Comparison of ENCODE assay signal across 14 mouse cellular contexts in the genomic region with DNA sequence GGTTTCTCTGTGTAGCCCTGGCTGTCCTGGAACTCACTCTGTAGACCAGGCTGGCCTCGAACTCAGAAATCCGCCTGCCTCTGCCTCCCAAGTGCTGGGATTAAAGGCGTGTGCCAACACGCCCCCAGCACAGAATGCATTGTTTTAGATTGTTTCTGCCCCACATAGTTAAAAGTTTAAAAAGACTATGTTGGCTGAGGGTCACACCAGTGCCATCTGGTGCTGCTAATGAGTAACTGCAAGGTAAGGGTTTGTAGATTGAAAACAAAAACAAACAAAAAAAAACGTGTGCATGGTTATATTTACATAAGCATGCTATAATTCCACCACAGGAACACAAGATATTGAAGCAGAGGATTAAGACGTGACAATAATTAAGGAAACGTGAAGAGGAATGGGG. TPM values are rescaled to one million over a fixed set of nuclear protein-coding genes. Genes with fewer than 3 reads are reported as not detected.
DNase-seq lines count a peak whose midpoint lies in the region; ATAC-seq and TF ChIP-seq lines count a peak whose summit lies in the region.
"Had no signal": no experiment of that assay in that cellular context is flagged by ENCODE, and none has a peak within 500 bp of the region (broad histone marks: within the 10 kb centered on the region; RNA-seq: fewer than 3 reads in every experiment).

No protein-coding gene starts in this region.

- no peak for TF ChIP-seq EP300 in liver, embryonic 14.5 days (IDR thresholded peaks at IDR 0.05; ENCODE audit: low read depth)

- WGBS in forebrain, embryonic 14.5 days: 35% methylated on average over 7 of the region's 7 CpGs
- 36% methylated on average over 7 of the region's 7 CpGs for WGBS in forebrain, embryonic 16.5 days
- WGBS in liver, embryonic 14.5 days (ENCODE audit: insufficient replicate concordance): 18% methylated on average over 7 of the region's 7 CpGs
- WGBS in liver, embryonic 12.5 days (ENCODE audit: insufficient replicate concordance): 21% methylated on average over 7 of the region's 7 CpGs

- no peaks in the 10 kb centered on the region for H3K27me3 ChIP-seq in forebrain, embryonic 14.5 days (replicated peaks; ENCODE audit: control insufficient read depth, insufficient read depth, low read length)
- H3K27me3 ChIP-seq in forebrain, embryonic 16.5 days (replicated peaks; ENCODE audit: control insufficient read depth, insufficient read depth, low read length): no peaks in the 10 kb centered on the region
- H3K27me3 ChIP-seq in liver, embryonic 14.5 days (ENCODE audit: control insufficient read depth, insufficient read depth, low read length): no peaks in the 10 kb centered on the region
- peaks cover 25% of the 10 kb centered on the region for H3K27me3 ChIP-seq in liver, embryonic 12.5 days (replicated peaks)
- H3K27me3 ChIP-seq: stomach, embryonic 15.5 days had no signal

- no peak for ATAC-seq in forebrain, embryonic 14.5 days
- ATAC-seq in forebrain, embryonic 16.5 days: no peak
- no peak for ATAC-seq in liver, embryonic 14.5 days (ENCODE audit: insufficient read depth)
- ATAC-seq in liver, embryonic 12.5 days: no peak

- H3K4me3 ChIP-seq in forebrain, embryonic 14.5 days (ENCODE audit: low read depth, low read length): no peak overlapping the region
- H3K4me3 ChIP-seq in forebrain, embryonic 16.5 days (replicated peaks; ENCODE audit: low read length): no peak overlapping the region
- H3K4me3 ChIP-seq in liver, embryonic 14.5 days (ENCODE audit: insufficient read depth in 1 of 2, low read depth in 2 of 2, low read length in 2 of 2): no peak overlapping the region
- H3K4me3 ChIP-seq in liver, embryonic 12.5 days: no peak overlapping the region
- H3K4me3 ChIP-seq: heart, embryonic 10.5 days; stomach, embryonic 15.5 days had no signal

- H3K27ac ChIP-seq in forebrain, embryonic 14.5 days (ENCODE audit: low read depth, low read length): no peak overlapping the region
- H3K27ac ChIP-seq in forebrain, embryonic 16.5 days (ENCODE audit: low read length): no peak overlapping the region
- no peak overlapping the region for H3K27ac ChIP-seq in liver, embryonic 14.5 days
- no peak overlapping the region for H3K27ac ChIP-seq in liver, embryonic 12.5 days
- H3K27ac ChIP-seq: heart, embryonic 10.5 days; hindbrain, embryonic 14.5 days; stomach, embryonic 15.5 days had no signal

- TF ChIP-seq CTCF in liver, embryonic 14.5 days (IDR thresholded peaks at IDR 0.05; ENCODE audit: low read depth): peak; percentile 38; the same call in 1 of the 2 replicates

- no peaks in the 10 kb centered on the region for H3K36me3 ChIP-seq in forebrain, embryonic 14.5 days (ENCODE audit: control insufficient read depth, insufficient read depth, low read length)
- no peaks in the 10 kb centered on the region for H3K36me3 ChIP-seq in forebrain, embryonic 16.5 days (ENCODE audit: control insufficient read depth, insufficient read depth)
- H3K36me3 ChIP-seq in liver, embryonic 14.5 days (replicated peaks; ENCODE audit: control insufficient read depth, insufficient read depth, low read depth): no peaks in the 10 kb centered on the region
- H3K36me3 ChIP-seq in liver, embryonic 12.5 days: no peaks in the 10 kb centered on the region
- H3K36me3 ChIP-seq: heart, embryonic 10.5 days; stomach, embryonic 15.5 days had no signal

- H3K9me3 ChIP-seq in forebrain, embryonic 14.5 days (replicated peaks; ENCODE audit: control insufficient read depth, low read length): no peaks in the 10 kb centered on the region
- no peaks in the 10 kb centered on the region for H3K9me3 ChIP-seq in forebrain, embryonic 16.5 days (ENCODE audit: control insufficient read depth, low read length)
- no peaks in the 10 kb centered on the region for H3K9me3 ChIP-seq in liver, embryonic 14.5 days (ENCODE audit: control insufficient read depth, low read length)
- no peaks in the 10 kb centered on the region for H3K9me3 ChIP-seq in liver, embryonic 12.5 days (replicated peaks)
- H3K9me3 ChIP-seq: heart, embryonic 10.5 days; stomach, embryonic 15.5 days had no signal

- no peaks in the 10 kb centered on the region for H3K4me1 ChIP-seq in forebrain, embryonic 14.5 days (ENCODE audit: control insufficient read depth, insufficient read depth, low read length)
- no peaks in the 10 kb centered on the region for H3K4me1 ChIP-seq in forebrain, embryonic 16.5 days (replicated peaks; ENCODE audit: control insufficient read depth, insufficient read depth, low read length)
- H3K4me1 ChIP-seq in liver, embryonic 14.5 days (replicated peaks; ENCODE audit: control insufficient read depth in 2 of 2, insufficient read depth in 2 of 2, low read length in 1 of 2): no peaks in the 10 kb centered on the region
- no peaks in the 10 kb centered on the region for H3K4me1 ChIP-seq in liver, embryonic 12.5 days
- H3K4me1 ChIP-seq: heart, embryonic 10.5 days; stomach, embryonic 15.5 days had no signal

- H3K4me2 ChIP-seq in forebrain, embryonic 14.5 days (ENCODE audit: low read length): no peak overlapping the region
- no peak overlapping the region for H3K4me2 ChIP-seq in forebrain, embryonic 16.5 days (ENCODE audit: low read length)
- no peak overlapping the region for H3K4me2 ChIP-seq in liver, embryonic 14.5 days (ENCODE audit: low read depth)
- no peak overlapping the region for H3K4me2 ChIP-seq in liver, embryonic 12.5 days
- H3K4me2 ChIP-seq: hindbrain, embryonic 14.5 days; stomach, embryonic 15.5 days had no signal

- no peak overlapping the region for H3K9ac ChIP-seq in forebrain, embryonic 14.5 days (ENCODE audit: low read length)
- no peak overlapping the region for H3K9ac ChIP-seq in forebrain, embryonic 16.5 days (replicated peaks; ENCODE audit: low read depth, low read length)
- H3K9ac ChIP-seq in liver, embryonic 14.5 days (replicated peaks): no peak overlapping the region
- no peak overlapping the region for H3K9ac ChIP-seq in liver, embryonic 12.5 days
- H3K9ac ChIP-seq: hindbrain, embryonic 14.5 days; stomach, embryonic 15.5 days had no signal

- DNase-seq in forebrain, embryonic 14.5 days (ENCODE audit: low spot score): peak; percentile 24
- DNase-seq in liver, embryonic 14.5 days (ENCODE audit: low read depth in 3 of 3, low spot score in 3 of 3): no peak
- DNase-seq in MEL-GATA-1-ER (ENCODE audit: extremely low read depth, low read depth): peak; percentile 38
- peak; percentile 5 to 24 for DNase-seq in kidney, postnatal 36 days
- no peak for DNase-seq in adrenal gland, postnatal 14 days
- no peak for DNase-seq in cerebellum, adult 9-10 months

RNA-seq across cellular contexts. Expression of a gene that starts 2.7 kb away (rescaled TPM):
- 2.0 TPM in 2 replicates for polyA plus RNA-seq in forebrain, embryonic 14.5 days (2014; fragmentation: Nextera tagmentation; extraction: Ambion mirVana)
- 1.6 and 1.9 TPM in 2 replicates for polyA plus RNA-seq in forebrain, embryonic 16.5 days (2015; fragmentation: Nextera tagmentation; extraction: Ambion mirVana)
- polyA plus RNA-seq in liver, embryonic 14.5 days (2012; rRNA removed): 0.26 and 0.40 TPM in 2 replicates
- polyA plus RNA-seq in liver, embryonic 14.5 days (2014; fragmentation: Nextera tagmentation; extraction: Ambion mirVana): 0.14 and 0.41 TPM in 2 replicates
- polyA plus RNA-seq in liver, embryonic 12.5 days (2016; fragmentation: Nextera tagmentation; extraction: Ambion mirVana): 0.26 and 0.48 TPM in 2 replicates
- 0.49 and 0.74 TPM in 2 replicates for total RNA-seq in adrenal gland, postnatal 14 days (2021)

RNA-seq across cellular contexts. Expression of a gene that starts 4.7 kb away (rescaled TPM):
- not detected in 2 replicates for polyA plus RNA-seq in forebrain, embryonic 14.5 days (2014; fragmentation: Nextera tagmentation; extraction: Ambion mirVana)
- not detected in 2 replicates for polyA plus RNA-seq in forebrain, embryonic 16.5 days (2015; fragmentation: Nextera tagmentation; extraction: Ambion mirVana)
- not detected in 2 replicates for polyA plus RNA-seq in liver, embryonic 14.5 days (2012; rRNA removed)
- not detected in 2 replicates for polyA plus RNA-seq in liver, embryonic 14.5 days (2014; fragmentation: Nextera tagmentation; extraction: Ambion mirVana)
- not detected in 2 replicates for polyA plus RNA-seq in liver, embryonic 12.5 days (2016; fragmentation: Nextera tagmentation; extraction: Ambion mirVana)
- total RNA-seq in adrenal gland, postnatal 14 days (2021): not detected in 2 replicates
- total RNA-seq: adrenal gland, postnatal 4 days; layer of hippocampus, postnatal 25 days had no signal
- polyA plus RNA-seq: heart, embryonic 10.5 days; hindbrain, embryonic 14.5 days; liver, embryonic 16.5 days; stomach, embryonic 15.5 days had no signal

RNA-seq across cellular contexts. Expression of a gene that starts 5.7 kb away (rescaled TPM):
- not detected in 2 replicates for polyA plus RNA-seq in forebrain, embryonic 14.5 days (2014; fragmentation: Nextera tagmentation; extraction: Ambion mirVana)
- polyA plus RNA-seq in forebrain, embryonic 16.5 days (2015; fragmentation: Nextera tagmentation; extraction: Ambion mirVana): not detected in 2 replicates
- not detected in 2 replicates for polyA plus RNA-seq in liver, embryonic 14.5 days (2012; rRNA removed)
- polyA plus RNA-seq in liver, embryonic 14.5 days (2014; fragmentation: Nextera tagmentation; extraction: Ambion mirVana): not detected in 2 replicates
- polyA plus RNA-seq in liver, embryonic 12.5 days (2016; fragmentation: Nextera tagmentation; extraction: Ambion mirVana): 0.12 TPM in 1 of 2 replicates, not detected in the other
- not detected in 2 replicates for total RNA-seq in adrenal gland, postnatal 14 days (2021)
- total RNA-seq: layer of hippocampus, postnatal 25 days had no signal
- polyA plus RNA-seq: hindbrain, embryonic 14.5 days; stomach, embryonic 15.5 days had no signal

RNA-seq across cellular contexts. Expression of a gene that starts 27.8 kb away (rescaled TPM):
- polyA plus RNA-seq in forebrain, embryonic 14.5 days (2014; fragmentation: Nextera tagmentation; extraction: Ambion mirVana): not detected in 2 replicates
- polyA plus RNA-seq in forebrain, embryonic 16.5 days (2015; fragmentation: Nextera tagmentation; extraction: Ambion mirVana): not detected in 2 replicates
- polyA plus RNA-seq in liver, embryonic 14.5 days (2012; rRNA removed): not detected in 2 replicates
- not detected in 2 replicates for polyA plus RNA-seq in liver, embryonic 14.5 days (2014; fragmentation: Nextera tagmentation; extraction: Ambion mirVana)
- not detected in 2 replicates for polyA plus RNA-seq in liver, embryonic 12.5 days (2016; fragmentation: Nextera tagmentation; extraction: Ambion mirVana)
- total RNA-seq in adrenal gland, postnatal 14 days (2021): not detected in 2 replicates
- total RNA-seq: adrenal gland, postnatal 4 days; layer of hippocampus, postnatal 25 days had no signal
- polyA plus RNA-seq: heart, embryonic 10.5 days; hindbrain, embryonic 14.5 days; liver, embryonic 16.5 days; stomach, embryonic 15.5 days had no signal

RNA-seq across cellular contexts. Expression of a gene that starts 43.3 kb away (rescaled TPM):
- polyA plus RNA-seq in forebrain, embryonic 14.5 days (2014; fragmentation: Nextera tagmentation; extraction: Ambion mirVana): 36.6 and 37.4 TPM in 2 replicates
- 49.4 and 50.1 TPM in 2 replicates for polyA plus RNA-seq in forebrain, embryonic 16.5 days (2015; fragmentation: Nextera tagmentation; extraction: Ambion mirVana)
- polyA plus RNA-seq in liver, embryonic 14.5 days (2012; rRNA removed): 16.9 and 18.9 TPM in 2 replicates
- 14.2 and 16.0 TPM in 2 replicates for polyA plus RNA-seq in liver, embryonic 14.5 days (2014; fragmentation: Nextera tagmentation; extraction: Ambion mirVana)
- polyA plus RNA-seq in liver, embryonic 12.5 days (2016; fragmentation: Nextera tagmentation; extraction: Ambion mirVana): 25.8 and 27.0 TPM in 2 replicates
- total RNA-seq in adrenal gland, postnatal 14 days (2021): 41.7 and 46.4 TPM in 2 replicates

Comparison
In these comparisons a context has a peak if more than half of its experiments do, and no peak if none do; other contexts are left out.
1. DNase-seq: peak in forebrain, embryonic 14.5 days (single experiment), MEL-GATA-1-ER (single experiment) and kidney, postnatal 36 days (2 of 2); none in liver, embryonic 14.5 days (0 of 3), adrenal gland, postnatal 14 days (single experiment) and cerebellum, adult 9-10 months (single experiment).